Mouse (Mus musculus) heart, embryonic 15.5 days (tissue): ENCODE measurements around the gene Srxn1. TPM values are rescaled to one million over a fixed set of nuclear protein-coding genes. Genes with fewer than 3 reads are reported as not detected.

ENCODE experiments used
- ATAC-seq: fragments of 200-750 bp; cut with Nextera tagmentation; replicated peaks from 2 replicates; pipeline ENCODE4 v1.8.0; 2017; ENCODE audit warnings: low read depth, moderate TSS enrichment; ENCODE audit not compliant: insufficient number of reproducible peaks, insufficient read depth, low FRiP score
- H3K27ac ChIP-seq: fragments of 300-500 bp; sonication (generic); 2 replicates; pipeline ENCODE4 v1.5.1; 2015; ENCODE audit warnings: mild to moderate bottlenecking, inconsistent platforms
- H3K27me3 ChIP-seq: fragments of 300-500 bp; sonication (generic); 2 replicates; pipeline ENCODE4 v1.6.1; 2015; ENCODE audit warnings: inconsistent platforms
- H3K36me3 ChIP-seq: fragments of 300-500 bp; sonication (generic); 2 replicates; pipeline ENCODE4 v1.6.1; 2015; ENCODE audit warnings: mild to moderate bottlenecking, inconsistent platforms
- H3K4me1 ChIP-seq: fragments of 300-500 bp; sonication (generic); replicated peaks from 2 replicates; pipeline ENCODE4 v1.6.1; 2015; ENCODE audit warnings: inconsistent platforms
- H3K4me2 ChIP-seq: fragments of 300-500 bp; sonication (generic); 2 replicates; pipeline ENCODE4 v1.6.1; 2015; ENCODE audit warnings: inconsistent platforms, mild to moderate bottlenecking, moderate library complexity
- H3K4me3 ChIP-seq: fragments of 300-500 bp; sonication (generic); 2 replicates; pipeline ENCODE4 v1.5.1; 2015; ENCODE audit warnings: mild to moderate bottlenecking, inconsistent platforms
- H3K9ac ChIP-seq: fragments of 300-500 bp; sonication (generic); 2 replicates; pipeline ENCODE4 v1.6.1; 2015; ENCODE audit warnings: mild to moderate bottlenecking, inconsistent platforms
- H3K9me3 ChIP-seq: fragments of 300-500 bp; sonication (generic); replicated peaks from 2 replicates; pipeline ENCODE4 v1.6.1; 2016; ENCODE audit warnings: inconsistent platforms
- WGBS: fragments of 180-500 bp; shearing (Covaris S2); methylation state at CpG from one replicate; pipeline ENCODE4 v1.1.7; 2015; ENCODE audit warnings: mixed read lengths; 5-methylcytosine and 5-hydroxymethylcytosine counted together
- polyA plus RNA-seq: library from polyadenylated mRNA; unstranded; fragments of >200 nt; fragmentation: Nextera tagmentation; extraction: Ambion mirVana; gene quantifications from 2 replicates; pipeline ENCODE4 v1.2.1, GENCODE M21; 2015

Srxn1 gene
- polyA plus RNA-seq, 1 experiment from 2014 or later, result 5.3 TPM

DNA sequence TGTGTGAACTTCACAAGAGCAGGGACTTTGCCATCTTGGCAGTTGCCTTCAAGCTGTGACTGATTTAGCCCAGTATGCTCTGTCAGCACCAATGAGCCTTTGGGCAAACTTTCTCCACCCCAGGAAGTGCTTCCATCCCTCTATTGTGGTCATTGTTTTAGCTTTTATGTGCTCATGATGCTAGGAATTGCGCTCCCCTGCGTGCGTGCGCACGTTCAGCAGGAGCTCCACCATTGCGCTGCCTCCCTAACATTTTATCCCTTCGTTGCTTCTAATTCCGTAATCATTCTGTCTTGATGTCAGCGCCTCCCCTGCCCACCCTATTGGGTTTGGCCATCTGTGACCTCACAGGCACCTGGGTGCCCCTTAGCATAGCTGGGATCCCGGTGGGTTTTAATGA lies 1.3 kb downstream of the Srxn1 start:
- ATAC-seq, result no peak
- H3K36me3 ChIP-seq, result no peaks in the 10 kb centered on the region
- 94% methylated on average over 10 of the region's 10 CpGs for WGBS

DNA sequence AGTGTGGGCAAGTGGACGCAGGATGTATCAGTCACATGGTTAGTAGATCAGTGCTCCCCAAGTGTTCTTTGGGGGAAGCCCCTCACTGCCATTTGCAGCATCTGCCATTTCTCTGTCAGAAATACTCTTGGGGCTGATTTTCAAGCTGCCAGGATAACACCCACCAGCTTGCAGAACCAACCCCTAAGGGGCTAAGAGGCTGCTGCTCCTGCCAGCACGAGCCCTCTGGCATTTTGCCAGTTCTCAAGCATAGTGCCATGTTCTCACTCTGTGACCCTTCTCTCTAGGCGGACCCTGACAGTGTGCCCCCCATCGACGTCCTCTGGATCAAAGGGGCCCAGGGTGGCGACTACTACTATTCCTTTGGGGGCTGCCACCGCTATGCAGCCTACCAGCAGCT lies 3.4 kb downstream of the Srxn1 start:
- H3K36me3 ChIP-seq, result no peaks in the 10 kb centered on the region
- 68% methylated on average over 7 of the region's 7 CpGs for WGBS
- no peak for ATAC-seq
- H3K27me3 ChIP-seq, result 0 out of 2 replicates have a peak, but pooled peaks cover 3% of the 10 kb centered on the region
- H3K4me1 ChIP-seq, result peaks cover 19% of the 10 kb centered on the region
- H3K4me3 ChIP-seq, result no peak overlapping the region
- no peak overlapping the region for H3K4me2 ChIP-seq
- no peak overlapping the region for H3K9ac ChIP-seq
- H3K9me3 ChIP-seq, result no peaks in the 10 kb centered on the region
- no peak overlapping the region for H3K27ac ChIP-seq

More for the DNA sequence above, 1.3 kb downstream of the Srxn1 start:
- peak overlapping the region; percentile 88; the same call in 1 of the 2 replicates for H3K4me2 ChIP-seq
- peaks cover 10% of the 10 kb centered on the region; the same call in 1 of the 2 replicates for H3K27me3 ChIP-seq
- H3K4me3 ChIP-seq, result no peak overlapping the region
- no peak overlapping the region for H3K27ac ChIP-seq
- H3K9ac ChIP-seq, result no peak overlapping the region
- H3K4me1 ChIP-seq, result peaks cover 17% of the 10 kb centered on the region
- H3K9me3 ChIP-seq, result no peaks in the 10 kb centered on the region

DNA sequence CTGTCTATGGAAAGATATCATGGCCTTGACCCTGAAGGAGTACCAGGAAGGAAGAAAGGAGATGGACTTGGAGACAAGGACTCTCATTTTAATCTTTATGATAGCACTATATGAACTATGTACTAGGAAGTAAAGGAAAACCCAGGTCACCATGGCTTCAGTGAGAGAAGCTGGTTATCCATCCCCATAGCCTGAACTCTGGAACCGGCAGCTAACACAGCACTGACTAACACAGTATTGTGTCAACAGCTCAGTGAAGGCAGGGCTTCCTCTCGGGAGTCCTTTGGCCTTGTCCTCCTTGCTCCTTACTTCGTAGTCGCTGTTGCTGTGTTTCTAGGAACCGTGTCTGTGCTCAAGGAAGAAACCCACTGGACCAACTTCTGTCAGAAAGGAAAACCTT lies 4.1 kb downstream of the Srxn1 start:
- no peak overlapping the region for H3K9ac ChIP-seq
- no peak overlapping the region for H3K4me2 ChIP-seq
- H3K27me3 ChIP-seq, result peaks cover 8% of the 10 kb centered on the region
- no peaks in the 10 kb centered on the region for H3K9me3 ChIP-seq
- H3K4me3 ChIP-seq, result no peak overlapping the region
- H3K36me3 ChIP-seq, result no peaks in the 10 kb centered on the region
- no peak for ATAC-seq
- H3K27ac ChIP-seq, result no peak overlapping the region
- 84% methylated on average over 5 of the region's 5 CpGs for WGBS
- peaks cover 20% of the 10 kb centered on the region for H3K4me1 ChIP-seq

DNA sequence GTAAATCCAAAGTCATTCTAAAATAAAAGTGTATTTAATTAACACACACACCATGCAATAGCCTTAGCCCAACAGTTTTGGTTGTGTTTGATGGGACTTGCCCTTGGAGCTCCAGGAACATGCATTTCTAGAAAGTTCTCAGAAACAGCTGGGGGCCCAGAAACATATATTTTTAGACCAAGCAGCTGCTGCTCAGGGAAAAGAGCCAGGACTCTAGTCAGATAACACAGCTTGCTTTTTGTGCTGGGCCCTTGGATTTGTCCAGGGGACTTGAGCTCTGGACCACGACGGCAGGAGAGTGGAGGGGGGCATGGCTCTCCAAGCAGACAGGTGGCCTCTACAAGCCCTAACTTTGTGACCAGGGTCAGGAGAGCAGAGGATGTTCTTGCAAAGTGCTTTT lies 6.0 kb downstream of the Srxn1 start:
- ATAC-seq, result no peak
- no peaks in the 10 kb centered on the region for H3K36me3 ChIP-seq
- H3K9me3 ChIP-seq, result no peaks in the 10 kb centered on the region
- peaks cover 26% of the 10 kb centered on the region for H3K27me3 ChIP-seq
- H3K27ac ChIP-seq, result no peak overlapping the region
- peaks cover 19% of the 10 kb centered on the region for H3K4me1 ChIP-seq
- H3K4me2 ChIP-seq, result no peak overlapping the region
- 0 out of 2 replicates have a peak overlapping the region, but pooled peaks have one; percentile 10 for H3K9ac ChIP-seq
- H3K4me3 ChIP-seq, result no peak overlapping the region
- 33% methylated on average over 2 of the region's 2 CpGs for WGBS

DNA sequence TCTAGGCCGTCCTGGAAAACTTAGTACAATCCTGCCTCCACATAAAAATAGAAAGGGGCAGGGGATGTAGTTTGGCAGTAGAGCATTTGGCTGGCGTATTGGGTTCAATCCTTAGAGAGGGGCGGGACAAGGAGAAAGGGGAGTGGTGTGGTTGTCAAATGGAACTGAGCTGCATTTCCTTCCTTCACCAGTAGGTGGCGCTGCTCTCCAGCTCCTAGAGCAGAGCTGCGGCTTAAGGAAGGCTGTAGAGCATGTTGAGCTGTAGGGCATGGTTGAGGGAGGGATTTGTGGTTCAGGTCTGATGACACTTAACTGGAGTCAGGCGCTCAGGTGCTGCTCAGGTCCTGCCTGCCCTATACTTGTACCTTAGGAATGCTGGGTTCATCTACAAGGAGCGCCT lies 6.6 kb downstream of the Srxn1 start:
- Histone ChIP-seq H3K9ac (0 out of 2 replicates have a peak overlapping the region, but pooled peaks have one; percentile 10), H3K4me2 (no peak overlapping the region), H3K4me1 (peaks cover 19% of the 10 kb centered on the region), H3K27ac (no peak overlapping the region), H3K36me3 (no peaks in the 10 kb centered on the region), H3K9me3 (no peaks in the 10 kb centered on the region), H3K4me3 (no peak overlapping the region), H3K27me3 (peaks cover 27% of the 10 kb centered on the region)
- peak; percentile 73 for ATAC-seq
- WGBS, result 6% methylated on average over 7 of the region's 7 CpGs

DNA sequence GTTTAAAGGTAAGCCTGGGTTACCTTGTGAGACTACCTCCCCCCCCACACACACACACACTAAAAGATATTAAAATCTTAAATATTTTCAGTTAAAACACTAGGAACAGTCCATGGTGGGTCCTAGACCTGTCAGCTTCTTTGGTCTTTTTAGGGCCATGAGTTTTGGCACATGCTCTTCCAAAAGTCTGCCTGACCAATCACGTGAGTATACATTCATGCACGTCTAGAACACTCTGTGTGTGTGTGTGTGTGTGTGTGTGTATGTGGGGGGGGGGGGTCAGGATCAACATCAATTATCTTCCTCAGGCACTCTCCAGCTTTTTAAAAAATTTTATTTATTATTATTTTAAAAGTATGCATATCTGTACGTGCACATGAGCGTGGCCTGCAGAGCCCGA lies 7.2 kb downstream of the Srxn1 start:
- 87% methylated on average over 5 of the region's 5 CpGs for WGBS
- ATAC-seq, result no peak
- Histone ChIP-seq H3K27me3 (peaks cover 27% of the 10 kb centered on the region), H3K4me2 (no peak overlapping the region), H3K9ac (no peak overlapping the region), H3K9me3 (no peaks in the 10 kb centered on the region), H3K4me3 (no peak overlapping the region), H3K36me3 (no peaks in the 10 kb centered on the region), H3K27ac (no peak overlapping the region), H3K4me1 (peaks cover 19% of the 10 kb centered on the region)

DNA sequence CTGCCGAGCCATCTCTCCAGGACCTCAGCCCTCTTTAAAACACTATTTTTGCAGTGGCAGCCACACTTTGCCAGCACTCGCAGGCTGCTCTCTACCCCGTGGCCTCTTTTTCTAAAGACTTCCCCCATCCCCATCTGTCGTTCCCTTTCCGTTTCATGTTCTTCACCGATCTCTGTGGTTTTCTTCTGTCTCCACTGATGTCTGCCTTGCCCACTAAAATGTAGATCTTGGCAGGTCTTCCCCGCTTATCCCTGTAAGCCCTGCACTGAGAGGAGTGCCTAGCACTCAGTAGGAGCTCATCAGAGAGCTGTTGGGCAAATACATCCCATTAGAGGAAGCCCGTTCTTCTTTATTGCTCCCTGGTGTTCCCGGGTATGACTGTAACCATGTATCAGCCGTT lies 7.7 kb downstream of the Srxn1 start:
- Histone ChIP-seq H3K27ac (no peak overlapping the region), H3K4me1 (peaks cover 19% of the 10 kb centered on the region), H3K27me3 (peaks cover 27% of the 10 kb centered on the region), H3K4me2 (no peak overlapping the region), H3K36me3 (no peaks in the 10 kb centered on the region), H3K4me3 (no peak overlapping the region), H3K9ac (no peak overlapping the region), H3K9me3 (no peaks in the 10 kb centered on the region)
- ATAC-seq, result no peak
- WGBS, result 68% methylated on average over 10 of the region's 10 CpGs

- Histone ChIP-seq H3K27ac (no peak overlapping the region), H3K4me1 (peaks cover 14% of the 10 kb centered on the region), H3K9me3 (no peaks in the 10 kb centered on the region), H3K36me3 (no peaks in the 10 kb centered on the region), H3K27me3 (peaks cover 27% of the 10 kb centered on the region), H3K4me2 (peak overlapping the region; percentile 58), H3K4me3 (peak overlapping the region; percentile 17; the same call in 1 of the 2 replicates), H3K9ac (0 out of 2 replicates have a peak overlapping the region, but pooled peaks have one; percentile 2)
- 17% methylated on average over 36 of the region's 36 CpGs for WGBS
- ATAC-seq, result no peak
These were observed 9.0 kb downstream of the Srxn1 start for GRCm38 (mm10) chr2:152114057-152114975.

- no peak overlapping the region for H3K4me2 ChIP-seq
- no peak overlapping the region for H3K9ac ChIP-seq
- 80% methylated on average over 7 of the region's 7 CpGs for WGBS
- peaks cover 30% of the 10 kb centered on the region for H3K27me3 ChIP-seq
- peaks cover 7% of the 10 kb centered on the region for H3K4me1 ChIP-seq
- ATAC-seq, result no peak
- no peak overlapping the region for H3K27ac ChIP-seq
- no peak overlapping the region for H3K4me3 ChIP-seq
- no peaks in the 10 kb centered on the region for H3K9me3 ChIP-seq
- H3K36me3 ChIP-seq, result no peaks in the 10 kb centered on the region
These were observed 12.4 kb downstream of the Srxn1 start for GRCm38 (mm10) chr2:152117694-152118093.

DNA sequence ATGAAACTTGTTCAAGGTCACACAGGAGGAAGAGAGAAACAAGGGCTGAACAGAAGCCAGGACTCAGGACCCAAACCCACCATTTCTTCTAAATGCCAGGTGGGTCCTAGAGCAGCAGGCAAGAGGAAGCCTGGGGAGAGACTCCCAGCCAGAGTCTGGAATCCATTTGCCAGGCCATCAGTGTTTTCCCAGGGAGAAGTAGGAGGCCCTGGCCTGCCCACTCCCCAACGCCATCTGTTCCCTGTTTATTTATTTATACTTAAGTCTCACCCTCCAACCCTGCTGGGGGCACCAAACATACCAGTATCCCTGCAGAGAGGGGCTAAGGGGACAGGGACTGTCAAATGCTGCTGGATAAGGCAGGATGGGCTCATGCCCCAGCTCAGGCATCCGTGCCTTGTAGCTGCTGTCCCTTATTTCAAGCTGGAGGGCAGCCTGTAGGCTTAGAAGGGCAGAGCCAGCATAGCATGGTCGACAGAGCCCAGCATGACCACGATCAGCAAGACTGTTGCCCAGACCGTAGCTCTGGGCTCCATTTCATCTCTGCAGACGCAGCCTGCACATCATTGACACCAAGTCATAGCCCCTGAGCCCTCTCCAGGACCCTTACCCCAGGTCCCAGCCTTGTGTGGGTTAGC lies 14.0 kb downstream of the Srxn1 start:
- H3K9me3 ChIP-seq, result no peaks in the 10 kb centered on the region
- ATAC-seq, result no peak
- peaks cover 6% of the 10 kb centered on the region for H3K4me1 ChIP-seq
- H3K27me3 ChIP-seq, result peaks cover 22% of the 10 kb centered on the region
- H3K4me2 ChIP-seq, result no peak overlapping the region
- H3K27ac ChIP-seq, result no peak overlapping the region
- WGBS, result 39% methylated on average over 6 of the region's 6 CpGs
- H3K9ac ChIP-seq, result no peak overlapping the region
- H3K4me3 ChIP-seq, result no peak overlapping the region
- H3K36me3 ChIP-seq, result no peaks in the 10 kb centered on the region

GRCm38 (mm10) chr2:152122896-152123295 lies 17.6 kb downstream of the Srxn1 start:
- ATAC-seq, result no peak
- H3K9ac ChIP-seq, result no peak overlapping the region
- WGBS, result 49% methylated on average over 9 of the region's 9 CpGs
- H3K4me3 ChIP-seq, result no peak overlapping the region
- no peaks in the 10 kb centered on the region for H3K9me3 ChIP-seq
- H3K4me1 ChIP-seq, result no peaks in the 10 kb centered on the region
- H3K27ac ChIP-seq, result no peak overlapping the region
- peaks cover 3% of the 10 kb centered on the region; the same call in 1 of the 2 replicates for H3K27me3 ChIP-seq
- H3K36me3 ChIP-seq, result no peaks in the 10 kb centered on the region
- no peak overlapping the region for H3K4me2 ChIP-seq
